Mouse (Mus musculus) hindbrain, embryonic 12.5 days (tissue): ENCODE data around the gene Mdga1. TPM values are rescaled to one million over a fixed set of nuclear protein-coding genes. Genes with fewer than 3 reads are reported as not detected.
"Not testable (repeated sequence)": the region's sequence is repeated elsewhere in the genome, so short reads cannot be mapped to it uniquely, and the experiment has no call there.

Experiments used
- ATAC-seq: fragments of 200-750 bp; cut with Nextera tagmentation; 2 replicates; pipeline ENCODE4 v1.8.0; 2017; ENCODE audit warnings: moderate TSS enrichment; ENCODE audit not compliant: low FRiP score
- H3K27ac ChIP-seq: fragments of 300-500 bp; sonication (generic); 2 replicates; pipeline ENCODE4 v1.5.1; 2016; ENCODE audit warnings: mild to moderate bottlenecking
- H3K27me3 ChIP-seq: fragments of 300-500 bp; sonication (generic); 2 replicates; pipeline ENCODE4 v1.6.1; 2016; ENCODE audit warnings: mild to moderate bottlenecking
- H3K36me3 ChIP-seq: fragments of 300-500 bp; sonication (generic); 2 replicates; pipeline ENCODE4 v1.6.1; 2016; ENCODE audit warnings: mild to moderate bottlenecking
- H3K4me1 ChIP-seq: fragments of 300-500 bp; sonication (generic); 2 replicates; pipeline ENCODE4 v1.6.1; 2016
- H3K4me2 ChIP-seq: fragments of 300-500 bp; sonication (generic); replicated peaks from 2 replicates; pipeline ENCODE4 v1.6.1; 2016; ENCODE audit warnings: mild to moderate bottlenecking
- H3K4me3 ChIP-seq: fragments of 300-500 bp; sonication (generic); 2 replicates; pipeline ENCODE4 v1.5.1; 2016; ENCODE audit warnings: mild to moderate bottlenecking
- H3K9ac ChIP-seq: fragments of 300-500 bp; sonication (generic); 2 replicates; pipeline ENCODE4 v1.6.1; 2016; ENCODE audit warnings: mild to moderate bottlenecking, moderate library complexity
- H3K9me3 ChIP-seq: fragments of 300-500 bp; sonication (generic); replicated peaks from 2 replicates; pipeline ENCODE4 v1.6.1; 2016; ENCODE audit warnings: mild to moderate bottlenecking
- WGBS: fragments of 180-500 bp; shearing (Covaris S2); methylation state at CpG from one replicate; pipeline ENCODE4 v1.1.7; 2016; 5-methylcytosine and 5-hydroxymethylcytosine counted together
- polyA plus RNA-seq: library from polyadenylated mRNA; unstranded; fragments of >200 nt; fragmentation: Nextera tagmentation; extraction: Ambion mirVana; gene quantifications from 2 replicates; pipeline ENCODE4 v1.2.1, GENCODE M21; 2016

The Mdga1 gene
- polyA plus RNA-seq, 1 experiment from 2014 or later: 11.8 TPM

DNA sequence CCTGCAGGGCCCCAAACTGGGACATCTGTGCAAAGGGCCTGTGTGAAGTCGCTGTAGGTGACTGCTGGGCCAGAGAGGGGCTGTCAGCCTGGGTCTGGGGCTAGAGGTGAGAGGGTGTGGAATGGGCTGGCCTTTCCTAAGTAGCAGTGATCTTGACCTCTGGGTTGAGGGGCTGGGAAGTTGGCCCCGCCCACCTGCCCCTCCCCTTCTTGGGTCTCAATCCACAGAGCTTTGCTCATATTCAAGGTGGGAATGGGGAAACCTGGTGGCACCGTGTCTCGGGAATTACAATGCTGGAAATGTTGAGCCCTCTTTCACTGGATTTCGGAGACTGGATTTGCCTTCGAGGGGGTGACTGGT lies 169.8 kb downstream of the Mdga1 start:
- no peak overlapping the region for H3K9ac ChIP-seq
- no peak overlapping the region for H3K27ac ChIP-seq
- whole genome bisulfite sequencing: 55% methylated on average over 6 of the region's 6 CpGs
- no peaks in the 10 kb centered on the region for H3K36me3 ChIP-seq
- H3K4me2 ChIP-seq: no peak overlapping the region
- peaks cover 33% of the 10 kb centered on the region for H3K4me1 ChIP-seq
- H3K9me3 ChIP-seq: no peaks in the 10 kb centered on the region; the same call in 1 of the 2 replicates
- no peak for ATAC-seq
- peaks cover 6% of the 10 kb centered on the region; the same call in 1 of the 2 replicates for H3K27me3 ChIP-seq
- no peak overlapping the region for H3K4me3 ChIP-seq

DNA sequence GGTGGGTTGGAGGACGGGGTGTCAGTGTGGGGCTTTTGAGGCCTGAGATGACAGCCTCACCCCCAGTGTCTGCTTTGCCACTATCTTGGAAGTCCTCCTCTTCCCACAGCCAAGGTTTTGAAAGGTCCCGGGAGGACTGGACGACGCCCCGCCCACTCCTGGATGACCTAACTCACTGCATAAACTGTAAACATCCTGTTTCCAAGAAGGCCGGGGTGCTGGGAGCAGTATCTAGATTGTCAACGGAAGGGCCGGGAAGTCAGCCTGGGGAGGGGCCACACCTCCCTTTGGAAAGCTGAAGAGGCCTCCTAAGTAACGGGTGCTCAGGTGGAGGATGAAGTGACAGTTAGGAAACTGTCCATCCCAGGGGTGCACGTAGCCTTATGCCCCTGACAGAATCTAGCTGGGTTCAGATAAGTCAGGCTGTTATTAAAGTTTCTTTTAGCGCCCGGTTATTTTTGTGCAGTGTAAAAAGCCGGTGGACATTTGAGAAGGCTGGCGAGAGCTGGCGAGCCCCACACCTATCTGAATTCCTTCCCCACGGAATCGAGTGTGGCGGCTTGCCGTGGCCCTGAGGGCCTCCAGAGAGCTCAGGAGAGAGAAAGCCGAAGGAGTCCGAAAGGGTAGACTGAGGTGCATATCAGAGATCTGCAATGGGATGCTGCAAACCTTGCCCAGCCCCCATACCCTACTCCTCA lies 170.3 kb downstream of the Mdga1 start:
- no peak overlapping the region for H3K4me2 ChIP-seq
- H3K36me3 ChIP-seq: no peaks in the 10 kb centered on the region
- peaks cover 6% of the 10 kb centered on the region; the same call in 1 of the 2 replicates for H3K27me3 ChIP-seq
- no peak overlapping the region for H3K4me3 ChIP-seq
- ATAC-seq: no peak
- WGBS: 78% methylated on average over 21 of the region's 21 CpGs
- peaks cover 38% of the 10 kb centered on the region for H3K4me1 ChIP-seq
- H3K27ac ChIP-seq: no peak overlapping the region
- H3K9ac ChIP-seq: no peak overlapping the region
- H3K9me3 ChIP-seq: no peaks in the 10 kb centered on the region; the same call in 1 of the 2 replicates

DNA sequence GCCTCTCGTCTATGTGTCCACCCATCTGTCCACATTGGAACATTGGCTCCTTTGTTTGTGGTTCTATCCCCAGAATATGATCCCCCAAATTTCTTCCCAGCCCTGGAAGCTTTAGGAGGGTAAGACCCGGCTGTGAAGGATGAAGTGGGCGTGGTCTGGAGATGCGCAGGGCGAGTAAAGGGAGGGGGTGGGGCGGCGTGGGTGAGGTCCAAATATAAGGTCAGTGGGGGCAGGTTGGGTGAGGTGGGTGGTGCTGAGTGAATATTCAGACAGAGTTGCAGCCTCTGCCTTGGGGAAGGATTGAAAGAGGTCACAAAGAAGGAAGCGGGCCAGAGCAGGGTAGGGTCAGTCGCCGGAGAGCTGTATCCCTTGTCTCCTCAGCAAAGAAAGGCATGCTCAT lies 171.7 kb downstream of the Mdga1 start:
- peaks cover 42% of the 10 kb centered on the region for H3K4me1 ChIP-seq
- ATAC-seq: no peak
- H3K4me3 ChIP-seq: no peak overlapping the region
- H3K9ac ChIP-seq: no peak overlapping the region
- no peak overlapping the region for H3K4me2 ChIP-seq
- WGBS: 27% methylated on average over 10 of the region's 10 CpGs
- no peaks in the 10 kb centered on the region for H3K36me3 ChIP-seq
- no peak overlapping the region for H3K27ac ChIP-seq
- no peaks in the 10 kb centered on the region; the same call in 1 of the 2 replicates for H3K9me3 ChIP-seq
- H3K27me3 ChIP-seq: peaks cover 6% of the 10 kb centered on the region; the same call in 1 of the 2 replicates

DNA sequence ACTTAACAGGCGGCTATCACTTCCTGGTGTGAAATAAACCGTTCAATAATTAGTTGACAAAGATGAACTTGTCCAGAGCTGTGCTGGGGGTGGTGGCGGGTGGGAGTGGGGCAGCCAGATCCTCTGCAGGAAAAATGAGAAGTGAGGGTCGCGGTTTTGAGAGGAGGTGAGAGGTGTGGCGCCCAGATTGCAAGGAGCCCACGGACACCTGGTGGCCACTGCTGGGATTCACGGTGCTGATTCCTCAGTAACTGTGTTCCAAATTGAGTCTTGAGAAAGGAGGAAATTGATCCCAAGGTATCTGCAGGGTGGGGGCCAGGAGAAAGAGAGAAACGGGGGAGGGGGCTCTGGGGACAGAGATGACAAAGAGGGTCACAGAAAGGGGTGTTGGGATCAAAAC lies 173.1 kb downstream of the Mdga1 start:
- H3K9ac ChIP-seq: no peak overlapping the region
- no peaks in the 10 kb centered on the region for H3K36me3 ChIP-seq
- peaks cover 6% of the 10 kb centered on the region; the same call in 1 of the 2 replicates for H3K27me3 ChIP-seq
- 51% methylated on average over 9 of the region's 9 CpGs for WGBS
- no peaks in the 10 kb centered on the region for H3K9me3 ChIP-seq
- no peak overlapping the region for H3K4me2 ChIP-seq
- peaks cover 42% of the 10 kb centered on the region for H3K4me1 ChIP-seq
- H3K27ac ChIP-seq: no peak overlapping the region
- ATAC-seq: no peak
- H3K4me3 ChIP-seq: no peak overlapping the region

DNA sequence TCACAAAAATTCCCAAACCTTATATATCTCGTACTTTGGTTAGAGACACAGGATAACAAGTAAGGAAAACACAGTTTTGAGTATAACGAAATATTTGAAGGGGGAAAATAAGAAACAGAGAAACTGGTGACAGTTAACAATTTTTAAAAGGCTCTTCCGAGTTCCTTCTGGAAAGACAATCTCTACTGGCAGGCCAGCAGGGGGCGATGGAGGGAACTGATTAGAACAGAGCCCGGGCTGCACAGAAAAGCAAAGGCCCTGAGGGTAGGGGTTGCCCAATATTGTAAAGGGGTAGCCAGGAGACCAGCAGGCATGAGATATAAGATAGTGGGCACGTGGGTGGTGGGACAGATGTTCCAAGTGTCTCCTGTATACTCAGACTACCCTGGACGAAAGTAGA lies 173.8 kb downstream of the Mdga1 start:
- H3K4me1 ChIP-seq: peaks cover 42% of the 10 kb centered on the region
- no peak overlapping the region for H3K9ac ChIP-seq
- no peaks in the 10 kb centered on the region for H3K9me3 ChIP-seq
- H3K4me3 ChIP-seq: no peak overlapping the region
- H3K27me3 ChIP-seq: peaks cover 6% of the 10 kb centered on the region; the same call in 1 of the 2 replicates
- 11% methylated on average over 7 of the region's 7 CpGs for WGBS
- 0 out of 2 replicates have a peak, but pooled peaks have one; percentile 26 for ATAC-seq
- H3K27ac ChIP-seq: peak overlapping the region; percentile 86
- no peaks in the 10 kb centered on the region for H3K36me3 ChIP-seq
- H3K4me2 ChIP-seq: peak overlapping the region; percentile 56; the same call in 1 of the 2 replicates

DNA sequence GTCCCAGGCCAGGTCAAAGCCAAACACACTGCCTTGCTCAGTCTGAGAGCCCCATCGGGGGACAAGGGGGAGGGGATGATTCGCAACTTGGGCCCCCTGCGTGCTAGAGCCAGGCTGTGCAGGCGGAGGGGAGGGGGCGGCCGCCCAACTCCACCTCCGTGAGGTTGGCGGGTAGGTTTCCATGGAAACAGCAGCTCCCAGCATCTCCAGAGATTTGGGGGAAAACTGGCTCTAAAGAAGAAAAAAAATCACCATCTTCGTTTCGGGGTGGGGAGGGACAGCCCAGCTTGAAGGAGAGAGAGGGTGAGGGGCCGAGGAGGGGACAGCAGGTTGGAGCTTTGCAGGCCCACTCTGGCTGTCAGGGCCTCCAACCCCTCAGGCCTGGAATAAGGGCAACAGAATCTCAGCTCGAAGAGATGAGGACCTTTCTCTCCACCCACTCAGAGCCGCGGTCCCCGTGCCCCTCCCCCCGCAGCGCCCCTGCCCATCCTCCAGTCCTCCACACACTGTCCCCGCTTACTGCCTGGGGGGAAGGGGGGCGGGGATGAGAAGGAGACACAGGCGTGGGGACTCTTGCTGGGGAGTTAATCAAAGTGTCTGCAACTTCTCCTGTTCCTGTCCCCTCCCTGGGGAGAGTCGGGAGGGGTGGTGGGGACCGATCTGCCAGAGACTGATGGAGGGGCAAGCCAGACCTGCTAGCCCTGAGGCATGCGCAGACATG lies 174.7 kb downstream of the Mdga1 start:
- Histone ChIP-seq H3K27me3 (peaks cover 6% of the 10 kb centered on the region; the same call in 1 of the 2 replicates), H3K36me3 (no peaks in the 10 kb centered on the region), H3K9ac (peak overlapping the region; percentile 52), H3K4me2 (peak overlapping the region; percentile 56), H3K9me3 (no peaks in the 10 kb centered on the region), H3K4me3 (peak overlapping the region; percentile 23), H3K4me1 (peaks cover 42% of the 10 kb centered on the region), H3K27ac (peak overlapping the region; percentile 86)
- peak; percentile 87 for ATAC-seq
- WGBS: 1% methylated on average over 22 of the region's 23 CpGs

DNA sequence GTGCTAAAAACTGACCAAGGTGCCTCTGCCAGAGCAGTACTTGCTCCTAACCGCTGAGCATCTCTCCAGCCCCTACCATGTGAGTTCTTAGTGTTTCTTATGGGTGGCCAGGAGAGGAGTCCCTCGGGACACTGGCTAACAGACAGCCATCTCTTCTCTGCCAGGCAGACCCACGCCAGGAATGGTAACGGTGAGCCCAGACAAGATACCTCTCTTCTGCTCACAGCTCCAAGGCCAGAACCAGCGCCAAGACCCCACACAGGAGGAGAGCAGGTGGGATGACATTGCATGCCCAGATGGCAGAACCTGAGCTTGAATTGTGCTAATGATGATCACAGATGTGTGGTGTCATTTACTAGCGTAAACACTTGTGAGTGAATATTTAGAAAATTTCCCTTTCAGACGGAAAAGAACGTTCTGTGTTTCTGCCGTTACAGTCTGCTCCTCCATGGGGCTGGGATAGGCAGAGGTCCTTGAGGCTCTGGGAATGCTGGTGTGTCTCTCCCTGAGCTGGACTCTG lies 178.3 kb downstream of the Mdga1 start:
- Histone ChIP-seq H3K27me3 (no peaks in the 10 kb centered on the region), H3K4me3 (no peak overlapping the region), H3K36me3 (no peaks in the 10 kb centered on the region), H3K27ac (no peak overlapping the region), H3K9me3 (0 out of 2 replicates have a peak, but pooled peaks cover 3% of the 10 kb centered on the region), H3K4me2 (no peak overlapping the region), H3K9ac (no peak overlapping the region), H3K4me1 (peaks cover 23% of the 10 kb centered on the region)
- WGBS: 83% methylated on average over 9 of the region's 9 CpGs
- ATAC-seq: no peak

DNA sequence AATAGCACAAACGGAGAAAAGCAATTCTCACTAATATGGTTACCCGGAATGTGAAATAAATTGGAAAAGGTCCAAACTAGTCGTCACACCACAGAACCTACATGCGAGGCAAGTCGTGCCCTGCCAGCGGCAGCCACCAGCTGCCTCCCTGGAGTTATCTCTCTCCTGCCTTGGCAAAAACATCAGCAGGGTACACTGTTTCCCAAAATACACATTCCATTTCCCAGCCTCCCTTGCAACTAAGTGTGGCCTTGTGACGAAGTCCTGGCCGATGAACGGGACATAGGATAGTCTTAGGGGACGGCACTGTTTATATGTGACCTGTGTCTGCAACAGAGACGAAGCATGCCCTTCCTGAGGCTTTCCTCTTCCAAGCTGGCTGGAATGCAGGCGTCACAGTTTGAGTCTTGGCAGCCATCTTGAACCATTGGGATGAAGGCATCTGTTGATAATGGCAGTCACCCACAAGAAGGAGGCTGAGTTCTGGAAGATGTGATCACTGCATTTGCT lies 179.6 kb downstream of the Mdga1 start:
- no peak for ATAC-seq
- no peak overlapping the region for H3K4me3 ChIP-seq

DNA sequence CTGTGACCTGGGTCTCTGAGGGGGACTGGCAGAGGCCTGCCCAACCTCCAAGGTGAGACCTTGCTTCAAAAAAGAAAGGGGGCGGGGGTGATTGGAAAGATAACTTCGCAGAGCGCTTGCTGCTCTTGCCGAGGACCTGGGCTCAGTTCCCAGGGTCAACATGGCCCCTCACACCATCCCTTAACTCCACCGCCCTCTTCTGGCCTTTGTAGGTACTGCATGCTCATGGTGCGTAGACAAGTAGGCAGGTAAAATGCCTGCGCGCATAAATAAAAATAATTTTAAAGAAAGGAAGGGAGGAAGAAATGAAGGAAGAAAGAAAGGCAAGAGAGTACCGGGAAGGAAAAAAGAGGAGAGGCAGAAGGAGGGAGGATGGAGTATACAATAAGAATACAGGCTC lies 180.2 kb downstream of the Mdga1 start:
- Histone ChIP-seq H3K27me3 (no peaks in the 10 kb centered on the region), H3K9me3 (0 out of 2 replicates have a peak, but pooled peaks cover 3% of the 10 kb centered on the region), H3K36me3 (no peaks in the 10 kb centered on the region), H3K27ac (no peak overlapping the region), H3K4me3 (no peak overlapping the region), H3K4me2 (no peak overlapping the region), H3K9ac (no peak overlapping the region), H3K4me1 (peaks cover 6% of the 10 kb centered on the region)
- no peak for ATAC-seq
- 65% methylated on average over 9 of the region's 9 CpGs for WGBS

More for the DNA sequence above, 179.6 kb downstream of the Mdga1 start:
- H3K9ac ChIP-seq: no peak overlapping the region
- H3K27me3 ChIP-seq: no peaks in the 10 kb centered on the region
- H3K4me2 ChIP-seq: no peak overlapping the region
- peaks cover 12% of the 10 kb centered on the region for H3K4me1 ChIP-seq
- 0 out of 2 replicates have a peak, but pooled peaks cover 3% of the 10 kb centered on the region for H3K9me3 ChIP-seq
- H3K36me3 ChIP-seq: no peaks in the 10 kb centered on the region
- WGBS: 89% methylated on average over 12 of the region's 12 CpGs
- no peak overlapping the region for H3K27ac ChIP-seq

DNA sequence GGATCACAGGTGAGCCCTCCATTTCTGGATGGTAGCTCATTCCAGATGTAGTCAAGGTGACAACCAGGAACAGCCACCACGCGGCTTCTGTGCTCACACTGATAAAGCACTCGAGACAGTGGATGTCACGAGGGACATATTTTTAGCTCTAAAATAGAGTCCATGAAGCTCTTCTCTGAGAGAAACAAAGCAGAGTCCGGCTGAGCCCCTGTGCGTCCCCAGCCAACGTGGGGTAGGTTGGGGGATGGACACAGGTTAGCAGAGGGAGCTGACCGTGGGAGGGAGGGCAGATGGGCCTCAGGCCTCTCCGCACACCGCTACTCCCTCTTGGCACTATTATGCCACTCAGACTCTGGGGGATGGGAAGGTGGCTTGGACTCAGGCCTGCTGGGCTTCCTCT lies 181.3 kb downstream of the Mdga1 start:
- Histone ChIP-seq H3K27ac (no peak overlapping the region), H3K9ac (no peak overlapping the region), H3K9me3 (0 out of 2 replicates have a peak, but pooled peaks cover 3% of the 10 kb centered on the region), H3K4me3 (no peak overlapping the region), H3K4me1 (no peaks in the 10 kb centered on the region), H3K36me3 (no peaks in the 10 kb centered on the region), H3K4me2 (no peak overlapping the region), H3K27me3 (no peaks in the 10 kb centered on the region)
- WGBS: 81% methylated on average over 10 of the region's 10 CpGs
- no peak for ATAC-seq

DNA sequence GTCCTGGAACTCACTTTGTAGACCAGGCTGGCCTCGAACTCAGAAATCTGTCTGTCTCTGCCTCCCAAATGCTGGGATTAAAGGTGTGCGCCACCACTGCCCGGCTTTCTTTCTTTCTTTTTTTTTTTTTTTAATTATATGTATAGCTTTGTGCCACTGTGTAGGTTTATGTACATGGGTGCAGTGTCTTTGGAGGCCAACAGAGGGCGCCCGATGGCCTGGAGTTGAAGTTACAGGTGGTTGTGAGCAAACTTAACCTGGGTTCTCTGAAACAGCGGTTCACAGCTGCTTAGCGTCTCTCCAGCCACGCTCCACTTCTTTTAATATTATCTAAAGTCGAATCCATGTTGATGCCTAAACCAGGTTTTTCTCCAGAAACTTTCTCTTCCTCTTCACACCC lies 185.1 kb downstream of the Mdga1 start:
- Histone ChIP-seq H3K4me1 (no peaks in the 10 kb centered on the region), H3K4me2 (no peak overlapping the region), H3K9ac (no peak overlapping the region), H3K27ac (no peak overlapping the region), H3K36me3 (no peaks in the 10 kb centered on the region), H3K9me3 (0 out of 2 replicates have a peak, but pooled peaks cover 3% of the 10 kb centered on the region), H3K4me3 (no peak overlapping the region), H3K27me3 (no peaks in the 10 kb centered on the region)
- WGBS: 81% methylated on average over 8 of the region's 9 CpGs
- ATAC-seq: no peak

DNA sequence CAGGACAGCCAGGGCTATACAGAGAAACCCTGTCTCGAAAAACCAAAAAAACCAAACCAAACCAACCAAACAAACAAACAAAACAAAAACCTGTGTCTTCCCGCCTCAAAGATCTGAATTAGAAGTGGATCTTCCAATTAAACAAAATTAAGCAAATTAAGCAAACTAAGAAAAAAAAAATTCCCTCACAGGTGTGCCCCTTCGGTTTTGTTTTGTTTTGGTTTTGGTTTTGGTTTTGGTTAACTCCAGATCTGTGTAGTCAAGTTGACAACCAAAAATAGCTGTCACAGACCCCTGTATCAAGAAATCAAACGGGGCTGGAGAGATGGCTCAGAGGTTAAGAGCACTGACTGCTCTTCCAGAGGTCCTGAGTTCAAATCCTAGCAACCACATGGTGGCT lies 188.4 kb downstream of the Mdga1 start:
- 80% methylated on average over 4 of the region's 4 CpGs for WGBS
- not testable (repeated sequence) for H3K9ac ChIP-seq, H3K36me3 ChIP-seq, H3K4me2 ChIP-seq, H3K27ac ChIP-seq, H3K4me3 ChIP-seq, H3K4me1 ChIP-seq, ATAC-seq, H3K9me3 ChIP-seq, H3K27me3 ChIP-seq
